Mouse (Mus musculus): ENCODE measurements at regions not wholly inside any gene's neighbourhood (a gene's known extent, or its start where the extent isn't known, plus 50 kb on each side); places are given as distances from the start of the nearest gene placed in this dataset.

- in situ Hi-C loops (cut with MboI; ENCODE audit: low pct_unique_long_range_greater_than_20kb in 1 of 2, low sequenced_read_pairs in 2 of 2, unreplicated experiment in 1 of 2) = no loop called here
Observed at GRCm38 (mm10) chrX:99560699-99561098, 89.6 kb upstream of the Pja1 start.

- in situ Hi-C loops (cut with MboI; ENCODE audit: low pct_unique_long_range_greater_than_20kb in 1 of 2, low sequenced_read_pairs in 2 of 2, unreplicated experiment in 1 of 2) = no loop called here
Observed at GRCm38 (mm10) chrX:99556876-99557354, 85.8 kb upstream of the Pja1 start.

DNA sequence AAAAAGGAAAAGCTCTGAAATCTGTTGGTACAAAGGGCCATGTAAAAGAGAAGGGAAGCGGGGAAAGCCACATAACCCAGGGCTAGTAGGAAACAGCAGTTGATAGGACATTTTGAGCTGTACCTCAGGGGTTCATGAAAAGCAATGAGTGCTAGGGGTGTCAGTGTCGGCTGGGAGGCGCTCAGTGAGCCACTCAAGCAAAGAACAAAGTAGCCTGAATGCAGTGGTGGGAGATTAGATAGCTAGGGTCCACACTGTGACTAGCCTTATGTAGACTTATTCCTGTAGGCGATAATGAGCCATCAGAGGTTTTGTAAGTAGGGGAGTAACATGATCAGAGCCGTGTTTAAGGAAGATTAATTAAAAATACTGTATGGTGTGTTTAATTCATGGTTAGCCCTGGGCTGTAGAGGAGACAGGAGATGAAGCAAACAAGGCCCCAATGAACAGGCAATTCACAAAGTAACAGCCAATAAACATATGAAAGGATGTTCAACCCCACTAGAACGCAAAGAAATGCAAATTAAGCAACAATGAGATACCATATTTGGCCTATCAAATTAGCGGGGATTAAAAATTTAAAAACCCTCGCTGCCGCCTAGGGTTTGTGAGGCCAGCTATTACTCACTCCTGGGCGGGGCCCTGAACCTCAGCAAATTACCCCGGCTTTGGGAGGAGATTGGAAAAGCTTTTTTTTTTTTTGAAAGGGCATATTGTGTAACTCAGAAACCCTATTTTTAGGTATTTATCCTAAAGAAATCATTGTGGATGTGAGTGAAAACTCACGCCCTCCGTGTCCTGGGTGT lies 85.1 kb upstream of the Pja1 start:
- in situ Hi-C loops (cut with MboI; ENCODE audit: low pct_unique_long_range_greater_than_20kb in 1 of 2, low sequenced_read_pairs in 2 of 2, unreplicated experiment in 1 of 2) = no loop called here

- in situ Hi-C loops (cut with MboI; ENCODE audit: low pct_unique_long_range_greater_than_20kb in 1 of 2, low sequenced_read_pairs in 2 of 2, unreplicated experiment in 1 of 2) = no loop called here
Observed at GRCm38 (mm10) chrX:99552778-99553177, 81.7 kb upstream of the Pja1 start.

- in situ Hi-C loops (cut with MboI; ENCODE audit: low pct_unique_long_range_greater_than_20kb in 1 of 2, low sequenced_read_pairs in 2 of 2, unreplicated experiment in 1 of 2) = no loop called here
Observed at GRCm38 (mm10) chrX:99550057-99550760, 79.1 kb upstream of the Pja1 start.

GRCm38 (mm10) chrX:99548284-99549019 lies 77.4 kb upstream of the Pja1 start:
- in situ Hi-C loops (cut with MboI; ENCODE audit: low pct_unique_long_range_greater_than_20kb in 1 of 2, low sequenced_read_pairs in 2 of 2, unreplicated experiment in 1 of 2) = no loop called here

DNA sequence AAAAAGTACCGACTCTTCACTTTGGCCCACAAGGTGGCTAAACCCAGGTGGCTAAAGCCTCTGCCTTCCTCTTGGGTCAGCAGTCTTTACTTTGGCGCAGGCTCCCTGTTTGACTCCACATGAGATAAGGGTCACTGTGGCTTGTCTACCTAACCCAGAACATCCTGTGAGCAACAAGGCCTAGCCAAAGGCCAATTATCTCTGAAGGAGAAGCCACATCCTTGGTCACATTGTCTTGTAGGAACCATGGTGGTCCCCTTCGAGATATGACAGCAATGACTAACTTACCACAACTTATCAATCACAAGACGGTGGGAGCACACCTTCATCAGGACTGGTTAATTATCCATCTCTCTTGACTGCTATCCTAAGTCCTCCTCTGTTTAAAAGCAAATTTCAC lies 73.3 kb upstream of the Pja1 start:
- in situ Hi-C loops (cut with MboI; ENCODE audit: low pct_unique_long_range_greater_than_20kb in 1 of 2, low sequenced_read_pairs in 2 of 2, unreplicated experiment in 1 of 2) = no loop called here

DNA sequence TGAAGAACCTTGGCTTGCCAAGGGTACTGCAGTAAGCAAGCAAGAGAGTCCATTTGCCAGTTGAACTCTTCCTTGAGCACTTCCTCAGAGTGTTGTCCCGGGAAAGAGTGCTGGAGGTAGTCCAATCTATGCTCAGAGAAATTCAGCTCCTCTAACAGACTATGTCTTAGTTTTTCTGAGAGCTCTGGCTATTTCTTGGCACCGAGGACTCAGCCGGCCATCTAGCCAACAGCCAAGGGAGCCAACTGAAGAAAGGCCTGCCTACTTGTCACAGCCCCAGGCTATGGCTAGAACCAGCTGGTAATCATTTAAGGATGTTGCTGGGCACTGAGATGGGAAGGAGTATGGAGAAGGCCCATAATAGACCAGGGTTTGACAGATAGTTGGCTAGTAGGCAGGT lies 70.8 kb upstream of the Pja1 start:
- in situ Hi-C loops (cut with MboI; ENCODE audit: low pct_unique_long_range_greater_than_20kb in 1 of 2, low sequenced_read_pairs in 2 of 2, unreplicated experiment in 1 of 2) = no loop called here

DNA sequence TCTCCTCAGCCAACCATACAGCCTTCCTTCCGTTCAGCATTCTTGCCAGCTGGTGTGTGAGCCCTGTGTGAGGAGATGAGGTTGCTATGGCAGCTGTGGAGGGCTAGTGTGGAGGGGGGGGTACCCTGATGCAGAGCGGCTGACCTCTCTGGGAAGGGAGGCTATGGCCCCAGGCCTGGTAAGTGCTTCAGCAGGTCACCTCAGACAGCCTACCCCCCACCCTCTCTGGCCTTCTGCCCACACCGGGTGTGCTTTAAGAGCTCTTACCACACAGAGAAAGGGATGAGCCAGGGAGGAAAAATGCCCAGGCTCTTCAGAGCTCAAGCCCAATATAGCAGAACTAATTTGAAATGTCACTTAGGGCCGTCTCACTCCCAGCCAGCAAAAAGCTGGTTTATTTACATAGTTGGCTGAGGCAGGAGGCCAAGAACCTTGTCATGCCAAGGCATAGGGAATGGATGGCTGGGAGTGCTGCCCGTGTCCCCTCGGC lies 69.1 kb upstream of the Pja1 start:
- in situ Hi-C loops (cut with MboI; ENCODE audit: low pct_unique_long_range_greater_than_20kb in 1 of 2, low sequenced_read_pairs in 2 of 2, unreplicated experiment in 1 of 2) = no loop called here

GRCm38 (mm10) chrX:99539684-99540083 lies 68.6 kb upstream of the Pja1 start:
- in situ Hi-C loops (cut with MboI; ENCODE audit: low pct_unique_long_range_greater_than_20kb in 1 of 2, low sequenced_read_pairs in 2 of 2, unreplicated experiment in 1 of 2) = no loop called here

DNA sequence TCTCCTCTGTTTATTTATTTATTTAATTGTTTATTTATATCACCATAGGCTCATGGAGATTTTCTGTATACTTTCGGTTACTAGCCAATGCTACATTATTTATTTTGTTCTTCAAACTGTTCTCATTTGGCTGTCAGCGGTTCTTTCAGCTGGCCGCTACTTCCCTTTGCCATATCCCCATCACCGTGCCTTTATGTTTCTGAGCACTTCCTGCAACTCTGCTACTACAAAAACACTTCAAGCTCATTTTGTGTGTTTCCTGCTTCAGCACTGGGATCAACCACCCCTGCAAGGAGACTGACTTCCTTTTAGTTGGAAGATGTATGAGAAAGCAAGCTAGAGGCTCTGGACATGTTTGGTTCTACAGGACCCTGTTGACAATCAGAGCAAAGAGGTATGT lies 66.7 kb upstream of the Pja1 start:
- in situ Hi-C loops (cut with MboI; ENCODE audit: low pct_unique_long_range_greater_than_20kb in 1 of 2, low sequenced_read_pairs in 2 of 2, unreplicated experiment in 1 of 2) = no loop called here

GRCm38 (mm10) chrX:99534922-99535321 lies 63.8 kb upstream of the Pja1 start:
- in situ Hi-C loops (cut with MboI; ENCODE audit: low pct_unique_long_range_greater_than_20kb in 1 of 2, low sequenced_read_pairs in 2 of 2, unreplicated experiment in 1 of 2) = no loop called here

DNA sequence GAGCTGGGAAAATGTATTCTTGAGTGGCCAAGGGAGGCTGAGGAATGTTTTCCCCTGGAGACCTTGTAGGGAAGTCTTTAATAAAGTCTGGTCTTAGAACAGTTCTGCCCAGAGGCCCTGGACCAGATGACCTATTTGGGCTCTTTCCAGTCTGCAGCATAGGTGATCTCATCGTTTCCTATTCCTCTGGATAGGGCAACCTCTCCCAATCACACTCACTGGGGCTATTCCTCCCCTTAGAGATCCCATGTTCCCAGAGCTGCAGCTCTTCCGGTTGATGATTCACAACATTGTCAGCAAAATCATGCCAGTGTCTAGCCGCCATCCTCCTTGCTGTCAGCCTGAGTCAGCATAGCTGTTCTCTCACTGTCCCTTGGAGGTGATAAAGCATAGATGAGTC lies 60.1 kb upstream of the Pja1 start:
- in situ Hi-C loops (cut with MboI; ENCODE audit: low pct_unique_long_range_greater_than_20kb in 1 of 2, low sequenced_read_pairs in 2 of 2, unreplicated experiment in 1 of 2) = no loop called here

DNA sequence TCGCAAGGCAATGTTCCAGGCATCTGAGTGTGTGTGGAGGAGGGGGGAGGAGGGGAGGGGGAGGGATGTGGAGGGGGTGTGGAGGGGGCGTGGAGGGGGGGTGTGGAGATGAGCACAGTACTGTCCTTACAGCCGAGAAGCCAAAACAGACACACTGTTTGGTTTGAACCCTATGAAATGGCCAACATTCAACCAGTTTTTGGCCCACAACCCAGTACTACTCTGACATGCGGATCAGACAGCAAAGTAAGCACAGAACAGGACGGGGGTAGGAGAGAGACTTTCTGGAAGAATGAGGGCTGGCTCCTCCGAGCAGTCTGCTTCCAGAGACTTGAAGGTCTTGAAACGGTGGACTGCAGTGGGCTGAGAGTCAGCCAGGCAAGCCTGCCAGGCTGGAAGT lies 59.4 kb upstream of the Pja1 start:
- in situ Hi-C loops (cut with MboI; ENCODE audit: low pct_unique_long_range_greater_than_20kb in 1 of 2, low sequenced_read_pairs in 2 of 2, unreplicated experiment in 1 of 2) = no loop called here

DNA sequence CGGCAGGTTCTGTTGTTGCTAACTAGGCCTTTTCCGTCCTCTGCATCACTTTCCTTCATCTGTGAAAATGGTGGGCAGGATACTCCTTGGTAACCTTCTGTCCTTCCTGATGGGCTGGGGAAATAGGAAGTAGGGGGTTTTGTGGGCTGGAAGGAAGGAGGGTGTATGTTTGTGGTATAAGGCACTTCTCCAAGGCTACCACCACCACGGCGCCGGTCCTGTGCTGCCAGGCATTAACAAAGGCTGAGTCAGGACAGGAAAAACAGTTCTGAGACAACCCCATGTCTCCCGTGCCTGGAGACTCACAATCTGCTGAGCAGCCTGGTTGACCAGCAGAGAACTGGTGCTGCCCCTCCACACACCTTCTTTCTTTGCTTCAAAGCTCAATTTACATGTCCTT lies 52.2 kb upstream of the Pja1 start:
- in situ Hi-C loops (cut with MboI; ENCODE audit: low pct_unique_long_range_greater_than_20kb in 1 of 2, low sequenced_read_pairs in 2 of 2, unreplicated experiment in 1 of 2) = loop anchor here (25.0 kb wide), 1 partner anchor 386 kb away; the partner anchor contains the start of gene Efnb1 (in 2 of the 2)

DNA sequence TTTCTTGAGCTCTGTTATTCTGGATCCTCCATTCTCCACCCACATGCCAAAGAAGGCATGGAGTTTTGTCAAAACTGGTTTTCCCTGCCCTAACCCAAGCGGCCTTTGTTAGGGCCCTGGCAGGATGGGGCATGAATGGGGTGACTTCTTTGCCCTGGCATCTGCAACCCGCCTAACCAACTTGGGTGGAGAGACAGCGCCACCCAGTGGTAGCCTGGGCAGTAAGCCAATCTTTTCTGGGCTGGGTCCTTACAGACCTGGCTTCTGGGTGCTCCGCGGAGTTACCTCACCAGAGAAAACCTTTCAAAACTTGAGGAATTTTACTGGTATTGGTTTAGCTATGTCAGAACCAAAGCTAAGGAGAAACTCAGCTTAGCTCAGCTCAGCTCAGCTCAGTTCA lies 51.8 kb upstream of the Pja1 start:
- in situ Hi-C loops (cut with MboI; ENCODE audit: low pct_unique_long_range_greater_than_20kb in 1 of 2, low sequenced_read_pairs in 2 of 2, unreplicated experiment in 1 of 2) = loop anchor here (25.0 kb wide), 1 partner anchor 386 kb away; the partner anchor contains the start of gene Efnb1 (in 2 of the 2)

- in situ Hi-C loops (cut with MboI; ENCODE audit: low pct_unique_long_range_greater_than_20kb in 1 of 2, low sequenced_read_pairs in 2 of 2, unreplicated experiment in 1 of 2) = loop anchor here (25.0 kb wide), 1 partner anchor 385 kb away; the partner anchor contains the start of gene Efnb1 (in 2 of the 2)
Observed at GRCm38 (mm10) chrX:99522289-99522688, 51.2 kb upstream of the Pja1 start.

GRCm38 (mm10) chrX:99521866-99522265 lies 50.8 kb upstream of the Pja1 start:
- in situ Hi-C loops (cut with MboI; ENCODE audit: low pct_unique_long_range_greater_than_20kb in 1 of 2, low sequenced_read_pairs in 2 of 2, unreplicated experiment in 1 of 2) = loop anchor here (25.0 kb wide), 1 partner anchor 385 kb away; the partner anchor contains the start of gene Efnb1 (in 2 of the 2)
